Mouse (Mus musculus) left cerebral cortex, adult 18-20 months (tissue): ENCODE data around the gene Ildr2. TPM values are rescaled to one million over a fixed set of nuclear protein-coding genes. Genes with fewer than 3 reads are reported as not detected.

Experiments used
- DNase-seq, 2 experiments: peaks; one replicate each; pipeline ENCODE4 v3.0.0; 2021 to 2022; ENCODE audit warnings: low spot score in 2 of 2, mixed read lengths in 1 of 2
- long read RNA-seq, 2 experiments: library from polyadenylated mRNA; stranded (forward); transcript quantifications; one replicate each; pipeline ENCODE4 v2.0.0; 2021
- total RNA-seq, 2 experiments: library from RNA; stranded (reverse); gene quantifications; 2 replicates each; pipeline ENCODE4 v1.2.3; 2021

The Ildr2 gene
- 100 to 1,000 TPM; 105 to 108 TPM for total RNA-seq
- long read RNA-seq, experiment 1, full-length matches to known transcripts: 7 of 28 reads
- long read RNA-seq, experiment 1, partial matches to known transcripts: 2 of 28 reads
- long read RNA-seq, experiment 1, other reads (novel, unspliced or antisense): 19 of 28 reads
- long read RNA-seq, experiment 2, full-length matches to known transcripts: 4 of 18 reads
- long read RNA-seq, experiment 2, partial matches to known transcripts: 2 of 18 reads
- long read RNA-seq, experiment 2, other reads (novel, unspliced or antisense): 12 of 18 reads

GRCm38 (mm10) chr1:166253898-166254894, at the start of gene Ildr2:
Gene Ildr2, plus strand, starts transcription at chr1:166254139.
- DNase-seq: peak; percentile 66 to 73

- no peak for DNase-seq
These were observed 49.8 kb upstream of the Ildr2 start for GRCm38 (mm10) chr1:166204171-166204570.

- DNase-seq: no peak
These were observed 48.8 kb upstream of the Ildr2 start for GRCm38 (mm10) chr1:166205159-166205558.

- no peak for DNase-seq
These were observed 44.6 kb upstream of the Ildr2 start for GRCm38 (mm10) chr1:166209371-166209770.

GRCm38 (mm10) chr1:166214181-166214580, 39.8 kb upstream of the Ildr2 start:
- no peak for DNase-seq

GRCm38 (mm10) chr1:166238315-166238969, 15.5 kb upstream of the Ildr2 start, which contains the start of gene Mael:
Gene Mael, minus strand, starts transcription at chr1:166238747.
- no peak for DNase-seq

GRCm38 (mm10) chr1:166244285-166244684, 9.7 kb upstream of the Ildr2 start:
- peak in 1 of 2 experiments; percentile 74 for DNase-seq

- DNase-seq: no peak
These were observed 1.2 kb downstream of the Ildr2 start for GRCm38 (mm10) chr1:166255091-166255490.

GRCm38 (mm10) chr1:166255651-166256050, 1.7 kb downstream of the Ildr2 start:
- peak in 1 of 2 experiments; percentile 39 for DNase-seq

GRCm38 (mm10) chr1:166256302-166256701, 2.4 kb downstream of the Ildr2 start:
- no peak for DNase-seq

- no peak for DNase-seq
These were observed 3.0 kb downstream of the Ildr2 start for GRCm38 (mm10) chr1:166256898-166257297.

- no peak for DNase-seq
These were observed 5.6 kb downstream of the Ildr2 start for GRCm38 (mm10) chr1:166259526-166259925.

GRCm38 (mm10) chr1:166266001-166266705, 12.2 kb downstream of the Ildr2 start:
- no peak for DNase-seq

GRCm38 (mm10) chr1:166266918-166267317, 13.0 kb downstream of the Ildr2 start:
- no peak for DNase-seq

- DNase-seq: no peak
These were observed 14.3 kb downstream of the Ildr2 start for GRCm38 (mm10) chr1:166268218-166268617.

GRCm38 (mm10) chr1:166278786-166279185, 24.8 kb downstream of the Ildr2 start:
- no peak for DNase-seq

- DNase-seq: no peak
These were observed 25.8 kb downstream of the Ildr2 start for GRCm38 (mm10) chr1:166279580-166280206.

GRCm38 (mm10) chr1:166280566-166280965, 26.6 kb downstream of the Ildr2 start:
- DNase-seq: no peak

- DNase-seq: no peak
These were observed 27.3 kb downstream of the Ildr2 start for GRCm38 (mm10) chr1:166281287-166281686.

- no peak for DNase-seq
These were observed 27.9 kb downstream of the Ildr2 start for GRCm38 (mm10) chr1:166281836-166282235.
